Mouse (Mus musculus) heart, adult 2 months (tissue): ENCODE results near the gene Chrm4.

ENCODE experiments used
- CTCF ChIP-seq: fragments of 200-600 bp; IDR thresholded peaks from 2 replicates; pipeline ENCODE4 v1.8.1; 2022; ENCODE audit warnings: antibody characterized with exemption, mild to moderate bottlenecking, moderate library complexity
- EP300 ChIP-seq: fragments of 200-500 bp; IDR thresholded peaks from 2 replicates; pipeline ENCODE4 v1.6.1; 2011; ENCODE audit warnings: low read depth, low read length, control low read depth; ENCODE audit not compliant: insufficient read depth
- POLR2A ChIP-seq: fragments of 200-500 bp; IDR thresholded peaks from 2 replicates; pipeline ENCODE4 v1.6.1; 2011; ENCODE audit warnings: mild to moderate bottlenecking, low read depth, low read length, control low read depth; ENCODE audit not compliant: insufficient read depth

GRCm38 (mm10) chr2:91933471-91933870 lies 6.4 kb downstream of the Chrm4 start:
- no peak for TF ChIP-seq POLR2A
- TF ChIP-seq EP300: no peak
- TF ChIP-seq CTCF: no peak
